Mouse (Mus musculus) kidney, embryonic 14.5 days (tissue): Measurements from ENCODE around the gene Gm8237. TPM values are rescaled to one million over a fixed set of nuclear protein-coding genes. Genes with fewer than 3 reads are reported as not detected.
"Not testable (repeated sequence)": the region's sequence is repeated elsewhere in the genome, so short reads cannot be mapped to it uniquely, and the experiment has no call there.

Experiments
- ATAC-seq: fragments of 200-750 bp; cut with Nextera tagmentation; 2 replicates; pipeline ENCODE4 v1.8.0; 2017; ENCODE audit warnings: moderate number of reproducible peaks, mild to moderate bottlenecking, moderate TSS enrichment, moderate library complexity; ENCODE audit not compliant: low FRiP score, low TSS enrichment
- H3K27ac ChIP-seq: fragments of 300-500 bp; sonication (generic); 2 replicates; pipeline ENCODE4 v1.5.1; 2014; ENCODE audit warnings: low read depth, mild to moderate bottlenecking, low read length, moderate library complexity, mixed read lengths
- H3K27me3 ChIP-seq: fragments of 300-500 bp; sonication (generic); 2 replicates; pipeline ENCODE4 v1.6.1; 2014; ENCODE audit warnings: mild to moderate bottlenecking, low read length; ENCODE audit not compliant: control insufficient read depth, insufficient read depth
- H3K36me3 ChIP-seq: fragments of 300-500 bp; sonication (generic); 2 replicates; pipeline ENCODE4 v1.6.1; 2014; ENCODE audit warnings: low read length, mixed read lengths; ENCODE audit not compliant: control insufficient read depth, insufficient read depth
- H3K4me1 ChIP-seq: fragments of 300-500 bp; sonication (generic); 2 replicates; pipeline ENCODE4 v1.6.1; 2014; ENCODE audit warnings: low read length, mixed read lengths; ENCODE audit not compliant: control insufficient read depth, insufficient read depth
- H3K4me2 ChIP-seq: fragments of 300-500 bp; sonication (generic); replicated peaks from 2 replicates; pipeline ENCODE4 v1.6.1; 2014; ENCODE audit warnings: low read depth, mild to moderate bottlenecking, low read length
- H3K4me3 ChIP-seq: fragments of 300-500 bp; sonication (generic); 2 replicates; pipeline ENCODE4 v1.5.1; 2014; ENCODE audit warnings: mild to moderate bottlenecking, low read length
- H3K9ac ChIP-seq: fragments of 300-500 bp; sonication (generic); 2 replicates; pipeline ENCODE4 v1.6.1; 2014; ENCODE audit warnings: low read depth, mild to moderate bottlenecking, low read length, moderate library complexity
- H3K9me3 ChIP-seq: fragments of 300-500 bp; sonication (generic); 2 replicates; pipeline ENCODE4 v1.6.1; 2016; ENCODE audit warnings: low read length; ENCODE audit not compliant: control insufficient read depth
- WGBS: fragments of 180-500 bp; shearing (Covaris S2); extraction: QIAGEN DNeasy Blood & Tissue Kit; methylation state at CpG from one replicate; pipeline ENCODE4 v1.1.7; 2014; 5-methylcytosine and 5-hydroxymethylcytosine counted together
- polyA plus RNA-seq: library from polyadenylated mRNA; unstranded; fragments of >200 nt; fragmentation: Nextera tagmentation; extraction: Ambion mirVana; gene quantifications from 2 replicates; pipeline ENCODE4 v1.2.1, GENCODE M21; 2014

Gene Gm8237
- not detected in 2 replicates for polyA plus RNA-seq

- H3K9me3 ChIP-seq, ATAC-seq, H3K27me3 ChIP-seq, H3K9ac ChIP-seq, H3K4me1 ChIP-seq, H3K27ac ChIP-seq, H3K36me3 ChIP-seq: not testable (repeated sequence)
- peak within 1 kb of the TSS; percentile 50 for H3K4me2 ChIP-seq
- H3K4me3 ChIP-seq = peak within 1 kb of the TSS; percentile 26
- 3% methylated on average over 5 of the region's 22 CpGs for WGBS
These were observed at the start of gene Gm8237 for GRCm38 (mm10) chr14:5880241-5880640. Gene Gm8237, minus strand, starts transcription at chr14:5880382.

DNA sequence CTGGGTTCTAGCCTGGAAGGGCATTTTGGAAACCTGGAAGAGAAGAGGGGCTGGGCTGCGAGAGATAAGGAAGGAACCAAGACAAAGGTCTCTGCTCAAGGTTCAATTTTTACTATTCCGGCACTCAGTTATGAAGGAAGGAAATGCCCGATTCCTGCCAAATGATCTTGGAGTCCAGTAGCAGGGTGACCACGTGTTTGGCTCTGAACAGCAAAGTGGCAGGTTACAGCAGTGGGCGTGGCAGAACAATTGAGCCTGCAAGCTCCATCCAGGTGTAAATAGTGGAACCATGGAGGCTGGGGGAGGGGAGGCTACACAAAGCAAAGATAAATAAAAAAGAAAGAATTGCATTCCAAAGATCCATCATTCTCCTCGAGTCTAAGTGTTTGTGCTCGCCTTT, 43.1 kb upstream of the Gm8237 start:
- ATAC-seq = not testable (repeated sequence)

GRCm38 (mm10) chr14:5918330-5918942, 38.3 kb upstream of the Gm8237 start:
- not testable (repeated sequence) for H3K4me2 ChIP-seq, H3K27ac ChIP-seq, ATAC-seq, H3K4me1 ChIP-seq, H3K27me3 ChIP-seq, H3K4me3 ChIP-seq, H3K9ac ChIP-seq, H3K36me3 ChIP-seq, H3K9me3 ChIP-seq
- 68% methylated on average over 4 of the region's 4 CpGs for WGBS

More for the DNA sequence above, 43.1 kb upstream of the Gm8237 start:
- H3K9ac ChIP-seq, H3K36me3 ChIP-seq, H3K4me2 ChIP-seq, H3K4me3 ChIP-seq, H3K27me3 ChIP-seq, H3K9me3 ChIP-seq, H3K27ac ChIP-seq, H3K4me1 ChIP-seq: not testable (repeated sequence)
- WGBS = 74% methylated on average over 7 of the region's 7 CpGs

DNA sequence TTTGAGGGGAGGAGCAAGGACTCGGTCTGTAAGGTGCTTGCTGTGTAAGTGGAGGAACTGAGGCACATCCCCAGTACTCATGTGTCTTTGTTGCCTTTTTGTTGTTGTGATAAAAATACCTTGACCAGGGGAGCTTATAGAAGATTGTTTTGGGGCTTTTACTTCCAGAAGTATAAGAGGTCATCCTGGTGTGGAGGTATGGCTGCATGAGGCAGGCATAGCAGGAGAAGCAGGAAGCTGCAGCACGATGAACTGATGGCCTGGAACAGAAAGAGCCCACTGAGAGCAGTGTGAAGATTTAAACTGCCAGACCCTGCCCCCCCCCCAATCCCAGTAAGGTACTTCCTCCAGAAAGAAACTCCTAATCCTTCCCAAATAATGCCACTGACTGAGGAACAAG, 33.5 kb upstream of the Gm8237 start:
- H3K9ac ChIP-seq, H3K4me3 ChIP-seq, ATAC-seq, H3K27ac ChIP-seq, H3K27me3 ChIP-seq, H3K4me2 ChIP-seq, H3K9me3 ChIP-seq, H3K36me3 ChIP-seq, H3K4me1 ChIP-seq: not testable (repeated sequence)
- 92% methylated on average over 2 of the region's 2 CpGs for WGBS

DNA sequence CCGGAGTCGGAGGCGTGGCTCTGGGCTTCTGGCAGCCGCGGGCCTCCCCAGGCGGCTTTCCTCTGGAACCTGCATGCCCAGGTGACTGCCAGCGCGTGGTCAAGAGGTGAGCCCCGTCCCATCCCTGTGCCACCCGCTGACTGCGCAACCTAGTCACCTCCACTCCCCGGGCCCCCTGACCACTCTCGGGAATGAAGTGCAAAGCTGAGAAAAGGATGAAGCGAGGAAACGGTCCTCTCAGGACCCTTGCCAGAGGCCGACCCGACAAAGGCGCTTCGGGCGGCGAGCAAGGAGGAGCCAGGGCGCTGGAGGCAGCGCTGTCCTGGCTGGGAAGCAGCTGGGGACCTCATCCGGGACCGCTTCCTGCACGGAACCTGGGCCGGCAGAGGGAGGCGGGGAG, 391 bp downstream of the Gm8237 start:
- H3K4me3 ChIP-seq = peak overlapping the region; percentile 26; the same call in 1 of the 2 replicates
- not testable (repeated sequence) for H3K4me1 ChIP-seq, H3K9me3 ChIP-seq, H3K36me3 ChIP-seq, H3K27me3 ChIP-seq, H3K9ac ChIP-seq, ATAC-seq, H3K27ac ChIP-seq
- H3K4me2 ChIP-seq = peak overlapping the region; percentile 50
- 1% methylated on average over 17 of the region's 28 CpGs for WGBS

- ATAC-seq, H3K9me3 ChIP-seq, H3K27ac ChIP-seq, H3K9ac ChIP-seq, H3K4me1 ChIP-seq, H3K36me3 ChIP-seq, H3K4me3 ChIP-seq, H3K4me2 ChIP-seq, H3K27me3 ChIP-seq: not testable (repeated sequence)
- 3% methylated on average over 5 of the region's 11 CpGs for WGBS
These were observed 1.0 kb downstream of the Gm8237 start for GRCm38 (mm10) chr14:5879136-5879535.

- H3K36me3 ChIP-seq, H3K4me3 ChIP-seq, H3K27ac ChIP-seq, H3K9me3 ChIP-seq, H3K4me1 ChIP-seq, H3K4me2 ChIP-seq, H3K27me3 ChIP-seq, H3K9ac ChIP-seq, ATAC-seq: not testable (repeated sequence)
- WGBS = 78% methylated on average over 3 of the region's 3 CpGs
These were observed 24.3 kb downstream of the Gm8237 start for GRCm38 (mm10) chr14:5855911-5856310.

- not testable (repeated sequence) for ATAC-seq, H3K4me3 ChIP-seq, H3K9me3 ChIP-seq, H3K9ac ChIP-seq, H3K27me3 ChIP-seq, H3K27ac ChIP-seq, H3K4me1 ChIP-seq, H3K36me3 ChIP-seq, H3K4me2 ChIP-seq
- WGBS = no CpG with 5 or more reads among the region's 3 CpGs
These were observed 50.0 kb downstream of the Gm8237 start, which contains the start of gene Gm3424 for GRCm38 (mm10) chr14:5830229-5830628. Gene Gm3424, minus strand, starts transcription at chr14:5830329.

DNA sequence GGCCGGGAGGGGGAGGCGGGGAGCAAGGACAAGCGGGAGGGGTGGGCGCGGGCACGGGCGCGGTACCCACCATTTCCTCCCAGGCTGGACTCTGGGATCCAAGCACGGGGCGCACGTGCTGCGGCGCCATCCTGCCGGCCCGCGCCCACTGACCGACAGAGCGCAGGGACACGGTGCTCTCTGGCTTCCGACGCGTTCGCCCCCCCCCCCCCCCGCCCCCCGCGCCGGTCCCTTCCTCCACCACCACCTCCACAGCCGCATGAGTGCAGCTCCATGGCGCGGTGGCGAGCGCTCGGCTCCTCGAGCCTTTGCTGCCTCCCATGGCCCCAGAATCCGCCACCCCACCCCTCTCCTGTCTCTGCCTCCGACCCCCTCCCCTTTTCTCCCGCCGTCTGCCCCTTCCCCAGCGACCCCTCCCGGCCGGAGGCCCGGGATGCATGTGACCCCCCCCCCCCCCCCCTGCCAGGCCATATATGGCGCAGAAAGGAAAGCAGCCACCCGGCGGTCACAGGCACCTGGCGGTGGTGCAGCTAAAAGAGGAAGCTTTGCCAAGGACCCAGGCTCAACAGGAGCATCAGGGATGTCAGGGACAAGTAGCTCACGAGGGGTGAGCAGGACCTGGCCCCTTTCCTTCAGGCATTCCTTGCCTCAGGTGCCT, 67.4 kb downstream of the Gm8237 start:
- H3K27ac ChIP-seq, ATAC-seq, H3K4me2 ChIP-seq, H3K4me3 ChIP-seq, H3K36me3 ChIP-seq, H3K9ac ChIP-seq, H3K4me1 ChIP-seq, H3K27me3 ChIP-seq, H3K9me3 ChIP-seq: not testable (repeated sequence)
- no CpG with 5 or more reads among the region's 47 CpGs for WGBS
